Mouse (Mus musculus) cerebellum, postnatal 14 days (tissue): ENCODE results near the gene Pla2g4b.
A peak's percentile ranks its signal among the peaks of the same experiment; 100 is the strongest.

Source experiments
- DNase-seq, 2 experiments: peaks; one replicate each; pipeline ENCODE4 v3.0.0; 2021; ENCODE audit warnings: mixed read lengths in 2 of 2

Gene Pla2g4b

DNA sequence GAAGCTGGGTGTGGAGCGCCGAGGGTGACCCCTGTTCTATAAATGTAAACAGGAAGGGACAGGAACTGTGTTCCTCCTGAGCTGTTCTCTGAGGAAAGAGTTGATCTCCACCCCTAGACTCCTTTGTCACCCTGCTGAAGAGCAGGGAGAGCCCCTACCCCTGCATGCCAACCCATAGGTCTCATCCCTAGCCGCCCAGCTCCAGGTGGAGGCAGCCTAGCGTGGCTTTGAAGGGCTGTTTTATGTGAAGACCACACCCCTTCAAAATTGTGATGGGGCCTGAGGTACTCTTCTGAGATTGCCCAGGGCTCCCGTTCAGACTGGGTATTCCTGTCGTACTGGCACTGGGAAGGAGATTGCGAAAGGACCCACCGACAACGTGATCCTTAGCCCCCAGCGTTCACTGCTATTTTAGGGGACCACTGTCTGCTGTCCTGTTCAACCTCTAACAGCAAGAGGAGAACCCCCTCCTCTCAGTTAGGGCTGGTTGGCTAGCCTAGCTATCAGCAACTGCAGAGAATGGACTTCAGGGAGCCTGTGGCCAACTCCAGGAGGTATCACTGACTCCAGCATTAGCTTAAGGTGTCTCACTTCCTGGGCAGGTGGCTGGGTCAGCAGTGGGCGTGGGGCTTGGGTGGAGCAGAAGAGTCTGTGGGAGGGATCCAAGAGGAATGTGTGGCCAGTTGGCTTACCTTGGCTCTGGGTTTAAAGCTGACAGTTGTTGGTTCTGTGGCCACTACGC, at the start of gene Pla2g4b:
Gene Pla2g4b (plus strand): TSS at position 692 of the 742 bp plus-strand sequence.
- no peak for DNase-seq

GRCm38 (mm10) chr2:119985871-119986270, 47.3 kb upstream of the Pla2g4b start:
- DNase-seq = no peak

- no peak for DNase-seq
These were observed 46.8 kb upstream of the Pla2g4b start for GRCm38 (mm10) chr2:119986369-119986768.

DNA sequence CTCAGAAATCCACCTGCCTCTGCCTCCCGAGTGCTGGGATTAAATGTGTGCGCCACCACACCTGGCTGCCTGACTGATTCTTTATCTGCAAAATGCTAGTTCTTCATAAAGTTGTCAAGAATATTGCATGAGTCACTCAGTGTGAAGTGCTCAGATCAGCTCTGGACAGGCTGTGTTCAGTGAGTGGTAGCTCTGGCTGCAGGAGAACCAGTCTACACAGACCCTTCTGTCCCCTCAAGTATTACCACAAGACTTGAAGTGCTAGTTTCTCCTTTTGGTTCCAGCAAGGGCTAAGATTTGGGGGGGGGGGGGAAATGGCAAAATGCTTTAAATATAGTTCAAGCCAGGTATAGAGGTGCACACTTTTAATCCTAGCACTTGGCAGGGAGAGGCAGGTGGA, 45.8 kb upstream of the Pla2g4b start:
- no peak for DNase-seq

DNA sequence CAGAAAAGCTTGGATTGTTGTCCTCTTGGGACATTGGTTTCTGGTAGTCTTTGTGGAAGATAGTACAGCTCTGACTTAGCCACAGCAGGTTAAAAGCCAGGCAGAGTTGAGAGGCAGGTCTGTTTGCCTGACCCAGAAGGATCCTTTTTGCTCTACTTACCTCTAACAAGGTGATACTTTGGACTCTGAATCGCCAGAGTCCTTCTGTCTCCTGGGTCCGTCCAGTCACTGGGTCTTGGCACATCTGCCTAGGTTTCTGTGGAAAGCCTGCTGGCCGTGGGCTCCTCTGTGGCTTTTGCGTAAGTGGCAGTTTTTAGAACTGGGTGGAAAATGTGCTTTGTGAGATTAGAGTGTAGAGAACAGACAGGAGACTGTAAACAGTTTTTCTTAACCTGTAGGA, 44.3 kb upstream of the Pla2g4b start:
- DNase-seq = no peak

DNA sequence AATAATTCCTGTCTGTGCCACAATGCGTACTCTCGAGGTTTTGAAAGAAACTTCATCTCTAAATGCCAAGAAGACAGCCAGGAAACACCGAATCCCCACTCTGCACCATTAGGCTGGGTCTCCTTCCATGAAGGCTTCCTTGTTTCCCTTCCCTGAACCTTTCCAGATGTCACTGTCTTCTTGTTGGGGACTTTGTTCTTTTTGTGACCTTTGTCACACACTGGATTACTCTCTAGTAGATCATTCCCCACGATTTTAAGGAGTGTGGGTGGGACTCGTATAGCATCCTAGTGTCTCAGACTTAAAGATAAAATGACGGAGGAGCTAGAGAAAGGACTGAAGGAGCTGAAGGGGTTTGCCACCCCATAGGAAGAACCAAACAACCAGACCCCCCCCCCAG, 42.3 kb upstream of the Pla2g4b start:
- no peak for DNase-seq

GRCm38 (mm10) chr2:119992349-119992748, 40.9 kb upstream of the Pla2g4b start:
- DNase-seq = no peak

DNA sequence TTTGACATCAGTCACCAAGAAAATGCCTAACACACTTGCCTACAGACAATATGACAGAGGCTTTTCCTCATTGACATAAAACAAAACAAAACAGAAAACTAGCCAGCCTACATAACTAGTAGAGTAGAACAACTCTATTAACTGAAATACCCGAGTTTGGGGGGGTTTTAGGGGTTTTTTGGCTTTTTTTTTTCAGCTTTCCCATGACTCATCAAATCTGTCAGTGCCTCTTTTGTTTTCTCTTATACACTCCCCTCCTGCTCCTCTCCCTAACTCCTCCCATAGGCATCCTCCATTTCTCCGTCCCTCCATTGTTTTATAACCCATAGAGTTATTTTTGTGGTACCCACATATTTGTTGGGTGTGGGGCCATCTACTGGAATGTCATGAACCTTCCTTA, 39.7 kb upstream of the Pla2g4b start:
- no peak for DNase-seq

GRCm38 (mm10) chr2:119994839-119995238, 38.4 kb upstream of the Pla2g4b start:
- no peak for DNase-seq

GRCm38 (mm10) chr2:119995391-119996281, 37.6 kb upstream of the Pla2g4b start:
- DNase-seq = no peak

- no peak for DNase-seq
These were observed 35.9 kb upstream of the Pla2g4b start for GRCm38 (mm10) chr2:119997354-119997753.

- no peak for DNase-seq
These were observed 33.5 kb upstream of the Pla2g4b start for GRCm38 (mm10) chr2:119999731-120000130.

- DNase-seq = no peak
These were observed 32.2 kb upstream of the Pla2g4b start for GRCm38 (mm10) chr2:120000882-120001584.

DNA sequence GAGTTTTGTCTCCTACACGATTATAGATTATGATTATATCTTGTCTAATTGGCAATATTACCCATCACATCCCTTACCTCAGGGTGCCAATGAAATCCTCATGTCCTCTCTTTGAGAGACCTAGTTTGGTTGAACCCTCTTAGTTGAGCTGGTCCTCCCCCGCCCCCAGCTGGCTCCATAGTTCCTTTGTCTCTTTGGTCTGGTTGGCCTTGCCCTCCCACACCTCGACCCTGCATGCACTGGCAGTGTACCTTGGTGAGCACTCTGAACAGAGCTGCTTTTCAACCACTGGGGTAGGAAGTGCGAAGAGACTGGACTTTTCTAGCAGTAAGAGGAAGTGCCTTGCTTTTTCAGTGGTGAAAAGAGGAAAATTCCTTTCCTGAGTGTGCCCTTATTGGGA, 31.3 kb upstream of the Pla2g4b start:
- DNase-seq = no peak

GRCm38 (mm10) chr2:120003970-120004369, 29.2 kb upstream of the Pla2g4b start:
- DNase-seq = no peak

- DNase-seq = no peak
These were observed 26.5 kb upstream of the Pla2g4b start for GRCm38 (mm10) chr2:120006696-120007095.

GRCm38 (mm10) chr2:120007680-120008210, 25.5 kb upstream of the Pla2g4b start:
- no peak for DNase-seq

DNA sequence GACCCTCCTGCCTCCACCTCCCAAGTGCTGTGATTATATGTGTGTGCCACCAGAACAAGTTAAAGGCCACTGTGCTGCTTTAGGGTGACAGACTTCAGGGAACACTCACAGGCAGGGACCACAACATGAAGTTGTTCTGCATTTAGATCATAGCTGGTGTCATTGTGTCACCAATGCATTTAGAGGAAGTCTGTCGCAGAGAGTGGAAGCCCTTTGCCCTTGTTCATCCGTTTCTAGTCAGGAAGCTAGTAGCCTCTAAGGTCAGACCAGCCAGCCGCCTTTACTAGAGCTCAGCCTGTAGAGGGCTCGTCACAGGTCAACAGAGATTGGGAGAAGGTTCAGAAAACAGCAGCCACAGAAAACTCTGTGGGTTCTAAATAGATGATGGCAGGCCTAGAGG, 24.5 kb upstream of the Pla2g4b start:
- DNase-seq = no peak

- DNase-seq = peak; percentile 61 to 71
These were observed 21.6 kb upstream of the Pla2g4b start for GRCm38 (mm10) chr2:120011462-120012200.

GRCm38 (mm10) chr2:120012924-120013323, 20.3 kb upstream of the Pla2g4b start:
- DNase-seq = no peak

GRCm38 (mm10) chr2:120013831-120014486, 19.3 kb upstream of the Pla2g4b start:
- no peak for DNase-seq

GRCm38 (mm10) chr2:120015882-120016281, 17.3 kb upstream of the Pla2g4b start:
- no peak for DNase-seq
